Mouse (Mus musculus) thymus, adult 2 months (tissue): ENCODE data around the gene Yipf2.

Source experiments
- CTCF ChIP-seq: fragments of 200-500 bp; IDR thresholded peaks from 2 replicates; pipeline ENCODE4 v1.5.1; 2012; ENCODE audit warnings: mild to moderate bottlenecking, control low read depth, low read length, moderate library complexity, borderline replicate concordance; ENCODE audit not compliant: control insufficient read depth, poor library complexity, insufficient read depth; ENCODE audit errors: extremely low read depth
- POLR2A ChIP-seq: fragments of 200-500 bp; IDR thresholded peaks from 2 replicates; pipeline ENCODE4 v1.6.1; 2012; ENCODE audit warnings: mild to moderate bottlenecking, low read length, control low read depth, moderate library complexity; ENCODE audit not compliant: control insufficient read depth, poor library complexity, insufficient read depth; ENCODE audit errors: extremely low read depth

GRCm38 (mm10) chr9:21539981-21540753 lies 52.5 kb downstream of the Yipf2 start:
- TF ChIP-seq POLR2A: no peak
- no peak for TF ChIP-seq CTCF
